Mouse (Mus musculus) c-Kit-positive CD71-negative TER-119-negative erythroid progenitor cells, embryonic 14.5 days (primary cell): ENCODE data around the gene Gm11639.
A peak's percentile ranks its signal among the peaks of the same experiment; 100 is the strongest.
"Not testable (repeated sequence)": the region's sequence is repeated elsewhere in the genome, so short reads cannot be mapped to it uniquely, and the experiment has no call there.

Source experiments
- DNase-seq: peaks from one replicate; pipeline ENCODE4 v3.0.0-alpha.2; 2013; ENCODE audit warnings: low read depth

Gene Gm11639

DNA sequence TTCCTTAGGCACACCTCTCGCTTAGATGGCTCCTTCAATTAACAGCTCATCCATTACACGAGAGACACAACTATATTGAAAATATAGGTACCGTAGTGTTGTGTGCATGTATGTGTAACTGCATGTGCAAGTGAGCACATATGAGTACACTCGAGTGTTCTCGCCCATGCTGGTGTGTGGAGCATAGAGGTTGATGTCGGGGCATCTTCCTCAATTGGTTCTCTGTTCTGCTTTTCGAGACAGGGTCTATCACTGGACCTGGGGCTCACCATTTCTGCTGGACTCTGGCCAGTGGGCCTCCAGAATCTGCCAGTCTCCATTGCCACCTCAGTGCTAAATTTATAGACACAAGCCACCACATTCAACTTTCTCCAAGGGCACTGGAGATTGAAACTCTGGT, 432.3 kb downstream of the Gm11639 start:
- no peak for DNase-seq

DNA sequence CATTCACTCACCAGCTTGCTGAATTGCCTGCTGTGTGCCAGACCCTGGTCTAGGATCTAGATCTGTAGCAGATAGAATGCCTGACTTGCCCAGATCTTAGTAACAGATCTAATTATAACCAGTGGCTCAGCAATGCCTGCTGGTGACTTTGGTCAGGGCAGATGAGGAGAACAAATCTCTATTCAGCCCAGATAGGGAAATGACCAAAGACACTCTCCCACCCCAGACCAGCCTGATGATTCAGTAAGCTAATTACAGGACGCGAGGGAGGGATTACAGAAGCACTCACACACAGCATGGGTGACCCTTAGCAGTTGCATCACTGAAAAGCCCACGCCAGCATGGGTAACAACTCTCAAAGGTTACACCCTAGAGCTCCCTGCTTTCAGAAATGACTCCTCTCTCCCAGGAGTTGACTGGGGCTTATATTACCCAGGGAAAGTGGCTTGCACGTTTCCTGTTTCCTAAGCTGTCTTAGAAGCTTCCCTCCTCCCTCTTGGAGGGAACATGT, 435.1 kb downstream of the Gm11639 start:
- no peak for DNase-seq

DNA sequence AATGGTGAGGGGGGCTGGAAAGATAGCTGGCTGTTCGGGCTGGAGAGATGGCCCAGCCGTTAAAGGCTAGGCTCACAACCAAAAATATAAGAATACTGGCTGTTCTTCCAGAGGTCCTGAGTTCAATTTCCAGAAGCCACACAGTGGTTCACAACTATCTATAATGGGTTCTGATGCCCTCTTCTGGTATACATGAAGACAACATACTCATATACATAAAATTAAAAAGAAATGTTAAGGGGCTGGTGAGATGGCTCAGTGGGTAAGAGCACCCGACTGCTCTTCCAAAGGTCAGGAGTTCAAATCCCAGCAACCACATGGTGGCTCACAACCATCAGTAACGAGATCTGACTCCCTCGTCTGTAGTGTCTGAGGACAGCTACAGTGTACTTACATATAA, 436.3 kb downstream of the Gm11639 start:
- not testable (repeated sequence) for DNase-seq

DNA sequence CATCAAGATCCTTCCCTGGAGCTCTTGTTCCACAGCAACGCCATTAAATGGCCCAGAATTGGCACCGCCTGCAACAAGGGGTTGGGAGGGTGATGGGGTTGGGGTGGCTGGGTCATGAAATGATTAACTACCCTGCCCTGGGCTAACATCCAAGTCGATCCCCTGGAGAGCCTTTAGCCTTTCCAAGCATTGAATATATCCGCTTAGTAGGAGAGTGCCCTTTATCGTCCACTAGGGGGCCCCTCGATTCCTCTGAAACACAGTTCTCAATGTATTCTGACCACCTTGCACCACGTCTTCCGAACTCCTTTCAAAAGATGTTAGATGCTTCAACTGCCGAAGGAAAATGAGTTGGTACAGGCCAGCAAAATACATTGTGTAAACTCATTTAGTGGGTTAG, 438.5 kb downstream of the Gm11639 start:
- DNase-seq, result peak; percentile 71

DNA sequence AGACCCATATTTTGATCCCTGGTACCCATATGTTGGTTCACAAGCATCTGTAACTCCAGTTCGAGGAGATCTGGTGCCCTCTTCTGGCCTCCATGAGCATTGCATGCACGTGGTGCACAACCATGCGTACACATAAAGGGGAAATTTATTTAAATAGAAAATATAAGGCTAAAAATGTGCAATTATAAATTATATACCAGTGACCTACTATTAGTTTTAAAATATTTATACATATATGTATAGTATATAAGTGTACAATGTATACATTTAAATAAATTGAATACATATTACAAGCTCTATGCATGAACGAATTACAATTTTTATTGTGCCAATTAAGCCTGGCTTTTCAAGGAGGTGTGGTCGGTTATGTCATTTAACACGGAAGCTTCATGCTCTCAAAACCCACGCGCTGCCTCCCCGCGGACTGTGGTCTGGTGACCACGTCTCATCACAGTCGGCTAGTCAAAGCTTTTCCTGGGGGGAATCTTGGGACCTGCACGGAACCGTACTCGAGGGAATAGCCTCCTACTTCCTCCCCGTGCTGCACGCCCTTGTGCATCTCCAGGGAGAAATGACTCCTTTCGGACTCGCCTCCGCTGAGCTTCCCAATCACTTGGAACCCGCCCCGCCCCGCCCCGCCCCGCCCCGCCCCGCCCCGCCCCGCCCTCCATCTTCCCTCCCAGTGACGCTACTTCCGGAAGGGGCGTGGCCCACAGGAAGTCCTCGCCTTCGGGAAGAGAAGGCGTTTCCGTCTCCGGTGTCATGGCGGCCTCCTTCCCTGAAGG, 440.4 kb downstream of the Gm11639 start, which contains the start of gene Mettl2:
Mettl2 (plus strand) TSS at position 691 of the 785 bp plus-strand sequence.
- DNase-seq, result peak; percentile 79

DNA sequence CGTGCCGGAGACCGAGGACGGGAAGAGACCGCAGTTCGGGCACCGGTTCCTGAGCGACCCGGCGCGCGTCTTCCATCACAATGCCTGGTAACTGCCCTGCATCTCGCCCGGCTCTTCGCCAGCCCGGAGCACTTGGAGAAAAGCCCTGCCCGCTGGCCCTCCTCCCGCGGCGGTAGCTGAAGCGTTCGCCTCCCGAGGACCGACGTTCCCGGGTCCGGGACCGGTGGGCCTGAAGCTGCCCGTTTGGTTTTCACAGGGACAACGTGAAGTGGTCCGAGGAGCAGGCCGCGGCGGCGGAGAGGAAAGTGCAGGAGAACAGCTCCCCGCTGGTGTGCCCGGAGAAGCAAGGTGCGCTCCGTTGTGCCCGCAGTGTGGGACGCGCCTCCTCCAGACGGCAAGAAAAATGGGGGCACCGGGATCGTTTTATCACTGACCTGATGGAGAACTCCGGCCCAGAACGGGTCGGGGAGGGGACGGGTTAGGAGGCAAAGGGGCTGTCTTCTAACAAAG, 441.1 kb downstream of the Gm11639 start:
- DNase-seq, result no peak

DNA sequence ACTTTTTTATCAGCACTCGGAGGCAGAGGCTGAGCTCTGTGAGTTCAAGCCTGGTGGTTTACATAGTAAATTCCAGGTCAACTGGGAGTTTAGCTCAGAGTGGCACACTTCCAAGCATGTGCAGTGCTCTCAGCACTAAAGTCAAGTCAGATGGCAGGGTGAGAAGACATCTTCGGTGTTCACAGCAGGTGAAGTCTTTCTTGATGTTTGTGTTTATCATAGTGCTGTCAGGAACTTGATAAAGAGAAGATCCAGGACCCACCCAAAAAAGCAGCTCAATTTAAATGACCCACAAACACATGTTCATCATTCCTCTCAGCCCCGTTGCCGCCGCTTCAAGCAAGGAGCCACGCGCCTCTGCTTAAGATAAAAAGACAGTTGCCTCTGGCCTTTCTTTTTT, 450.2 kb downstream of the Gm11639 start:
- no peak for DNase-seq

DNA sequence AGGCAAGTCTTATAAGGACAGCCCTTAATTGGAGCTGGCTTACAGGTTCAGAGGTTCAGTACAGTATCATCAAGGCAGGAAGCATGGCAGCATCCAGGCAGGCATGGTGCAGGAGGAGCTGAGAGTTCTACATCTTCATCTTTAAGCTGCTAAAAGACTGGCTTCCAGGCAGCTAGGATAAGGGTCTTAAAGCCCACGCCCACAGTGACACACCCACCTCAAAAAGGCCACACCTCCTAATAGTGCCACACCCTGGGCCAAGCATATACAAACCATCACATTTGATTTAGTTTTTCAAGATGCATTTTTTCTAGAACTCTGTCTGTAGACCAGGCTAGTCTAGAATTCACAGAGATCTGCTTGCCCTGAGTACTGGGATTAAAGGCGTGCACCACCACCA, 451.7 kb downstream of the Gm11639 start:
- DNase-seq, result not testable (repeated sequence)

DNA sequence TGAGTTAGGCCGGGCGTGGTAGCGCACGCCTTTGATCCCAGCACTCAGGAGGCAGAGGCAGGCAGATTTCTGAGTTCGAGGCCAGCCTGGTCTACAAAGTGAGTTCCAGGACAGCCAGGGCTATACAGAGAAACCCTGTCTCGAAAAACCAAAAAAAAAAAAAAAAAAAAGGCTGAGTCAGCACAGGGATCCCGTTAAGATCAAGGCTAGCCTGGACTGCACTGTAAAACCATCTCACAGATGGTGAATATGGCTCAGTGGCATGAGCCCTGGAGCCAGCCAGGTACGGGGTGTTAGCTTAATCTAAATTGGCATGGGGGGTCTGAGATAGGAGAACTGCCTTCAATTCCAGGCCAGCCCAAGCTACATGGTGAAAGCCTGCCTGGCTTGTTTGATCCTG, 455.0 kb downstream of the Gm11639 start:
- DNase-seq, result not testable (repeated sequence)

DNA sequence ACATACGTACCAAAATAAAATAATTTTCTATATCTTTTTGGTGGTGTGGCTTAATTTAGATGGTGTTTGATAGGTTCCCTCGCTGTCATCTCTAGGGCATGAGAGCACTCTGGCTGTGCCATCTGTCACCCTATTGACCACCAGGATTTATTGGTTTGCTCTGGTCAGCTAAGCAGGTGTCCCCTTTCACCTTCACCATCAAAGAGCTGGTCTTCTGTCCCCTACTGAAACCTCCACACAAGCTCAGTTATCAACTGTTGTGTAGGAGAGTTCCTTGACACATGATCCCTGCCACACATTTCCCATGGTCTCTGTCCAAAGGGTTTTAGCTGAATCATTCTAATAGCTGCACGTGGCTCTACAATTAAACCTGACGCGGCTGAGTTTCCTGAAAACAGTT, 455.6 kb downstream of the Gm11639 start:
- no peak for DNase-seq

DNA sequence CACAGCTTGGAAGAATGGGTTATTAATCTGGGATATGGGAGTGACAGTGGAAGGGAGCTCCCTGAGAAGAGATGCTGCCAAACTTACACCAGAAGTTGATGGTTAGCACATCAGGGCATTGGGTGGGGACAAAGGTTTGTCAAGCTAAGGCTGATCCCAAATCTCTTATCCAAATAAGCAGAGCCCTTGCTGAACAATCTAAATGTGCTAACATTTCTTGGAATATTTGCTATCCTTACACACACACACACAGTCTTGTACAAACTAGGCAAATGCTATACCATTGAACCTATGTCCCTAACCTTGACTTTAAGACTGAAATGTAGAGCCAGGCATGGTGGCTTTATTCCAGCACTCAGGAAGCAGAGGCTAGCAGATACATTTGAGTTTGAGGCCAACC, 458.1 kb downstream of the Gm11639 start:
- DNase-seq, result no peak

DNA sequence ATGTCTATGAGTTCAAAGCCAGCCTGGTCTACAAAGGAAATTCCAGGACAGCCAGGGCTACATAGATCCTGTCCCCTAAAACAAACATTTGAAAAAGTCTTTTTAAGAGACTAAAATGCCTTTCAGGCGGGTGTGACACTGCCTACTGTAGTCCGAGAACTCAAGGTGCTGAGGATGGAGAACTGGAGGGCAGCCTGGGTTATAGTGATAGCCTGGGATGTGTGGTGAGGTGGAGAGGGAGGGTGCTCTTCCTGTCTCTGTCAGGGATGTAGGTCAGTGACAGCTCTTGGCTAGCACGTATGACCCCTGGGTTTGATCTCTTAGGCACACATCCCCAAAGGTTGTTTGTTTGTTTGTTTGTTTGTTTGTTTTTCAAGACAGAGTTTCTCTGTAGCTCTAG, 458.6 kb downstream of the Gm11639 start:
- no peak for DNase-seq

DNA sequence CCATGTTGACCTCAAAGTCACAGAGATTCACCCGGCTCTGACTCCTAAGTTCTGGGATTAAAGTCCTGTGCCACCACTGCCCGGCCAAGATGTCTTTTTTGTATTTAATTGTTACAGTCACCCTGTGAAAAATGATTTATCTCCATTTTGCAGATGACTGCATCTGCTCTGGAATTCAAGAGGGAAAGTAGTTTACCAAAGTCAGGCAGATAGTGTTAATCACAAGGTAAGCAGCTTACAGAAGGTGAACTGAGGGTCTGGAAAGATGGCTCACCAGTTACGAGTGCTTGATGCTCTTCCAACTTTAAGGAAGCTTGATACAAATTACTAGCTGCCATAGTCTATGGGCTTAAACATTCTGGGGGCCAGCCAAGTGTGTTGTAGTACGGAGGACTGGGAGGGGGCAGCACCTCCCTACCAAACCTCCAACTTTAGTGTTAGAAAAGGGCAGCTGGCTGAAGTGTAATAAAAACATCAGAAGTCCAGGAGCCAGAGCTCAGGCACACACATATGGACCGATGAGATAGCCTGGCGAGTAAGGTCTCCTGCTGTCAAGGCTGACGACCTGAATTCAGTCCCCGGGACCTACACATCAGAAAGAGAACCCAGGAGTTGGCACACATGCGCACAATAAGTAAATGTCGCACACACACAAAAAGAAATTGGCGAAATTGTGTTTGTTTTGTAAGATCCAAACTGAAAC, 459.2 kb downstream of the Gm11639 start:
- no peak for DNase-seq

DNA sequence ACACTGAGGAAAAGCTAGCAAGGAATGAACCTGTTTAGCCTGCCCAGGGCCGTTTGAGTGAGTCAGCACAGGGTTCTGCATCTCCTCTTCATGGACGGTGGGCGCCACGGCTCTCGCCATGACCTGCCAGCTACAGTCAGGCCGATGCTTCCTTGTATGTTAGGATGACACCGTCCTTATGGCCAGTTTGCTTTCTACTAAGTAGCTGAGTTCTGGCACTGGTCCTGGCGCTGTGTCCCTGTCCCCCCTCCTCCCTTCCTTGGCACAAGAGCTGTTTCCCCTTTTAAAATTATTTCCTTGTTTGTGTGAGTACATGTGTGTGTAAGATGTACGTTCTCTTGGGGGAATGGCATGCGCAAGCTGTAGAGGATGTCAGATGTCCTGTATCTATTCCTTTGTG, 459.7 kb downstream of the Gm11639 start:
- no peak for DNase-seq

DNA sequence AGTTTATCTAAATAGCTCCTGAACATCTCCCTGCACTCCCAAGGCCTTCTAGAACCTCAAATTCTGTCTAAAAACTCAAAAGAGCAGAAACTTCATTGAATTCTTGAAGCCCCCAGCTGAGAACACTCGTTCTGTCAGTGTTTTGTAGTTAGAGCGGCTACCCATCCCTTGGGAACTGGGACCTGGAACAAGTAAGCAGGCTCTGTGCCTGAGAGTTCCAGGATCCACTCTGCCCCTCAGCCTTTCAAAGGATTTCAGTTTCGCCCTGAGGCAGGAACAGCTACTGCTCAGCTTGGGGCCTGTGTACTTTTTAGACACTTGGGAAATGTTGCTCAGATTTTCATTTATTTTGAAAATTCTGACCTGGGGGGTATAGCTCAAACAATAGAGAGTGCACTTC, 461.1 kb downstream of the Gm11639 start, which contains the start of gene Gm10842:
Gm10842 (plus strand) TSS at position 301 of the 400 bp plus-strand sequence.
- no peak for DNase-seq

DNA sequence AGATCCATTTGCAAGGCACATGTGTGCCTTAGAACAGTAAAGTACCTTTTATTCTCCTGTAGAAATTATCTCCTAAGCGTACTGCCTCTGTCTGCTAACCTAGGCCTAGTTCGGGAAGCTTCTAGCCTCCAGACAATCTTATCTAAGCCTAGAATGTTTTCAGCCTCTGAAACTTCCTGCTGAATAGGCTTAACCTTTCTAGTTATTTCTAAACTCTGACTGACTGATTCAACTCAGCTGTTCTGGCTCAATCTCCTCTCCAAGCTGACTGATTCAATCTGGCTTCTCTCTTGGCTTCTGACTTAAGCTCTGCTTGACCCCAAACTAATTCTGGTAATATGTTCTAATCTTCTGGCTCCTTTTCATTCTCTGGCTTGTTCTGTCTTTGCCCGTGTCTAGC, 463.8 kb downstream of the Gm11639 start:
- no peak for DNase-seq

DNA sequence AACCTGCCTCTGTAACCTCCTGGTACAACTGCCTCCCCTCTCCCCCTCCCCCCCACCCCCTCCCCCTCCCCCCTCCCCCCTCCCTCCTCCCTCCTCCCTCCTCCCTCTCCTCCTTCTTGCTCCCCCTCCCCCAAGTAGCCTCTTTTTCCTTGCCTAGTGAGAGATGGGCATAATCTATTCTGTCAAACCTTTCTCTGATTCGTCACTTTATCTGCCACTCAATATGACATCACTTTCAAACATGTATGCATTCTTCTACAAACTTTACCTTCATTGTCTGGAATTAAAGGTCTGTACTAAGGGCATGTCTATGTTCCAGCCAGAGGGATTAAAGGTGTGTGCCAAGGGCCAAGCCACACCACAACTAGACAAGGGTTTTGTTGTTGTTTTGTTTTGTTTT, 464.3 kb downstream of the Gm11639 start:
- no peak for DNase-seq

DNA sequence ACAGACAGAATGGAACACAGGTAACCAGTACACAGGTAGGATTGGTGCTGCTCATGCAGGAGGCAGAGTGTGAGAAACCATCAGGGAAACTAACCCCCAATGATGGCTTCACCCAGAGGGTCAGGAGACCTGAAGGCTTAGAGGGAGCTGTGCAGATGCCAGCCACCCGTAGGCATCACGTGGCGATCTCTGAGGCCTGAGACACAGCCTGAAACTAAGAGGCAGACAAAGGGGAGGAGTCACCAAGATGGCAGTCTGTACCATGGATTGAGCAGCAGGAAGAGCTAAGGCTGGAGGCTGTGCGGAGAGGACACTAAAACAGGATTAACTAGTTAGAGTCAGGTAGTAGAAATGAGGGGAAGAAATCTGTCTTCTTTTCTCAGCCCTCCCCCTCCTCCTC, 465.2 kb downstream of the Gm11639 start:
- no peak for DNase-seq

DNA sequence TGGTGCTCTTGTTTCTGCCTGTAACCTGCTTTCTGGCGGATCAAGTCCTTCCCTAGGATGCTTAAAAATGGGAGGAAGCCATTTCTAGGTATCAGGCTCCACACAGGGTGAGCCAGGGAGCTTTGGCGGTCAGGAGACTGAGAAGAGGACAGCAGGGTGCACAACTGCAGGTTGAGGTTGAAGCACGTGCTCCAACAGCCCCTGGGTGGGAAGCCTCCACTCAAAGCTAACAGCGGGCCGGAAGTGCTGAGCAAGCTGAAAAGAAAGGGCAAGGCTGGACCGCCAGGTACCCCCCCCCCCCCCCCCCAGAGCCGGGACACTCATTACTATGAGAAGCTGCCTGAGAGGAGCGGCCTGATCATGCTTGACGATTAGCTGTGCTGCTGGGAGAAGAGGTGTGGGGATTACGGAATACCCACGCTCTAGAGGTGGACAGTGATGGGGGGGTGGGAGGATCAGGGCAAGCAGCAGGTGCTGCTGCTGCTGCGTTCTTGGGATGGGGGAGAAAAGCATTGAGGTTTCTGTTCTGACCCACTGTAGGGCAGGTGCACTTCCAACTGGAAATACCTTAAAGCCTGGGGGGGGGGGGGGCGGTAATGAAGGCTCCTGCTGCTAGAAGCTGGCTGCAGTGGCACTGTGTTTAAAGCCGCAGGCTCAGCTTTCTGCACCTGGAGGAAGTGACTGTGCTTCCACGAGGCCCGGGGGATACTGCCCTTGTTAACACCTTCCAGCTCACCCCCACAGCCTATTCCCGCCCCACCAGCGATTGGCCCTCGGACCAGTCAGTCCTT, 465.9 kb downstream of the Gm11639 start:
- no peak for DNase-seq

DNA sequence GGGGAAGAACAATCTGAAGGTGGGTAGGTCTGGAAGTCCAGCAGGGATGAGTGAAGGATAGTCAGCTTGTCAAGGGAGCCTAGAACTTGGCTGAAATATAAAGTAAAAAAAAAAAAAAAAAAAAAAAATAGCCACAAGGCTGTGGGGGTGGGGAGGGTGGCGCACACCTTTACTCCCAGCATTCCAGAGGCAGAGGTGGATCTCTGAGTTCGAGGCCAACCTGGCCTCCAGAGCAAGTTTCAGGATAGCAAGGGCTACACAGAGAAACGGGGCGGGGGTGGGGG, 466.5 kb downstream of the Gm11639 start:
- no peak for DNase-seq

DNA sequence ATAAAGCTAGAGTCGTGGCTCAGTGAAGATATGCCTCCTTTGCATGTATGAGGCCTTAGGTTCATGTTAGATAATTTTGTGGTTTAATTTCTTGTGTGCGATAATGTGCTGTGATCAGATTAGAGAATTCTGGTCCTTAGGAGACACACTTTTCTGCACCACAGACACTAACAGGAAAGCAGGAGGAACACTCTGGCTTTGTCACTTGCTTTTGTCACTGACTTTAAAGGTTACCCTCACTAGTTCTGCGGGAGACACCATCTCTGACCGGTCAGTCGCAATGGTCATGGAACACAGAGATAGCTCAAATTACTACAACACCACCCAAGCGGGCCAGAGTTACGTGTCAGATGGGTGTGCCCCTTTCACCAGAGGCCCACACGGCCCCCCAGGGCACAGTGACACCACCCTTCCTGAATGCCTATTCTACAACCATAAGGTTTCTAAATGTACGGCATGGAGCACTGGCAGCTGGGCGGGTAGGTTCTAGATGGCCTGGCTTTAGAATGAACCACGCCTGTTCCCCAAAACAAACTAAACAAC, 466.9 kb downstream of the Gm11639 start:
- no peak for DNase-seq
